Mouse (Mus musculus) limb, embryonic 11.5 days (tissue): ENCODE data around the gene Gm12789. TPM values are rescaled to one million over a fixed set of nuclear protein-coding genes. Genes with fewer than 3 reads are reported as not detected.
"Not testable (repeated sequence)": the region's sequence is repeated elsewhere in the genome, so short reads cannot be mapped to it uniquely, and the experiment has no call there.

Experiments used
- ATAC-seq: fragments of 200-750 bp; cut with Nextera tagmentation; 2 replicates; pipeline ENCODE4 v1.8.0; 2017; ENCODE audit warnings: low read depth; ENCODE audit not compliant: insufficient number of reproducible peaks, low FRiP score, low TSS enrichment
- DNase-seq: peaks from one replicate; pipeline ENCODE4 v3.0.0-alpha.2; 2015; ENCODE audit warnings: low spot score
- H3K27ac ChIP-seq: fragments of 300-500 bp; sonication (generic); replicated peaks from 2 replicates; pipeline ENCODE4 v1.5.1; 2014; ENCODE audit warnings: low read depth, mild to moderate bottlenecking, low read length
- H3K27me3 ChIP-seq: fragments of 300-500 bp; sonication (generic); 2 replicates; pipeline ENCODE4 v1.6.1; 2014; ENCODE audit warnings: mild to moderate bottlenecking, low read length, mixed read lengths; ENCODE audit not compliant: control insufficient read depth, insufficient read depth
- H3K36me3 ChIP-seq: fragments of 300-500 bp; sonication (generic); 2 replicates; pipeline ENCODE4 v1.6.1; 2014; ENCODE audit warnings: mild to moderate bottlenecking, low read length, moderate library complexity, mixed read lengths; ENCODE audit not compliant: control insufficient read depth, insufficient read depth
- H3K4me1 ChIP-seq: fragments of 300-500 bp; sonication (generic); 2 replicates; pipeline ENCODE4 v1.6.1; 2014; ENCODE audit warnings: low read length, mixed read lengths; ENCODE audit not compliant: control insufficient read depth, insufficient read depth
- H3K4me2 ChIP-seq: fragments of 300-500 bp; sonication (generic); 2 replicates; pipeline ENCODE4 v1.6.1; 2014; ENCODE audit warnings: low read depth, mild to moderate bottlenecking, moderate library complexity; ENCODE audit not compliant: severe bottlenecking
- H3K4me3 ChIP-seq: fragments of 300-500 bp; sonication (generic); 2 replicates; pipeline ENCODE4 v1.5.1; 2014; ENCODE audit warnings: low read depth, low read length
- H3K9ac ChIP-seq: fragments of 300-500 bp; sonication (generic); 2 replicates; pipeline ENCODE4 v1.6.1; 2014; ENCODE audit warnings: mild to moderate bottlenecking, low read length
- H3K9me3 ChIP-seq: fragments of 300-500 bp; sonication (generic); 2 replicates; pipeline ENCODE4 v1.6.1; 2016; ENCODE audit warnings: low read length; ENCODE audit not compliant: control insufficient read depth
- WGBS: fragments of 180-500 bp; shearing (Covaris S2); extraction: QIAGEN DNeasy Blood & Tissue Kit; methylation state at CpG from one replicate; pipeline ENCODE4 v1.1.7; 2014; 5-methylcytosine and 5-hydroxymethylcytosine counted together
- polyA plus RNA-seq: library from polyadenylated mRNA; unstranded; fragments of >200 nt; fragmentation: Nextera tagmentation; extraction: Ambion mirVana; gene quantifications from 2 replicates; pipeline ENCODE4 v1.2.1, GENCODE M21; 2014

Gene Gm12789
- not detected in 2 replicates for polyA plus RNA-seq

DNA sequence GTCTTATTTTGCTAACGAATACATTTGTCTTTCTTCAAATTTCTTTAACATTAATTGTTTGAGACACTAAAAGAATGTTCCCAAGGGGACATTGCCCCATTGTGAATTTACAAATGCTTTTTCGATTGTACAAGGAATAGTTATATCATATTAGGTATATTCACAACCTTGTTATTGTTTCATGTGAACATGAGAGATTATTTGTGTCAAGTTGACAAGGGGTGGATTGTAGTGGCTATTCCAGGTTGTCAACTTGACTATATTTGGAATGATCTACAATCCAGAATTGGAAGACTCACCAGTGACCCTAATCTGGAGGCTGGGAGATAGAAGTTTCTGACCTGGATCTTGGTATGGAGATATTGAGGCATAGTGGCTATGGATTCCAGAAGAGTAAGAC lies at the start of gene Gm12789:
Gene Gm12789, plus strand, starts transcription at position 301 of the 400 bp plus-strand sequence.
- 92% methylated on average over 2 of the region's 2 CpGs for WGBS
- H3K4me3 ChIP-seq, H3K9me3 ChIP-seq, H3K27me3 ChIP-seq, DNase-seq, H3K9ac ChIP-seq, H3K27ac ChIP-seq, ATAC-seq, H3K4me2 ChIP-seq, H3K4me1 ChIP-seq, H3K36me3 ChIP-seq: not testable (repeated sequence)

DNA sequence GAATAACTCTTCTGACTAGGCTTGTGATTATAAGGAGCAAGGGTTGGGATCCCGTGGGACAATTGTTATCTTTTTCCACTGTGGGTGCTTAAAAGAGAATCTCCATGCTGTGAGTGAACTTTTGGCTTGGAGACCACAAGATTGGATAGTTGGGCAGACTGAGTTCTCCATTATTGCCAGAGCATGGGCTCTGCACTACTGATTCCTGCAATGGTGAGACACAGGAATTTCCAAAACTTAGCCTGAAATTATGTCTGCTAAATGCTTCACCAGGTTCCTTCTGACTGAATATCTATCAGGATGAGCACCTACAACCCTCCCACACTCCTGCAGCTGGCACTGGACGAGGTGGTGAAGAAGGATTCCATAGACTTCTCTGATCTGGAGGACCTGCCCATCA lies 46.3 kb upstream of the Gm12789 start, which contains the start of gene Gm12794:
Gene Gm12794, plus strand, starts transcription at position 301 of the 400 bp plus-strand sequence.
- not testable (repeated sequence) for H3K4me2 ChIP-seq, H3K9ac ChIP-seq, ATAC-seq, H3K27me3 ChIP-seq, H3K36me3 ChIP-seq, H3K9me3 ChIP-seq, H3K27ac ChIP-seq, H3K4me3 ChIP-seq, H3K4me1 ChIP-seq, DNase-seq
- WGBS = 90% methylated on average over 2 of the region's 2 CpGs

DNA sequence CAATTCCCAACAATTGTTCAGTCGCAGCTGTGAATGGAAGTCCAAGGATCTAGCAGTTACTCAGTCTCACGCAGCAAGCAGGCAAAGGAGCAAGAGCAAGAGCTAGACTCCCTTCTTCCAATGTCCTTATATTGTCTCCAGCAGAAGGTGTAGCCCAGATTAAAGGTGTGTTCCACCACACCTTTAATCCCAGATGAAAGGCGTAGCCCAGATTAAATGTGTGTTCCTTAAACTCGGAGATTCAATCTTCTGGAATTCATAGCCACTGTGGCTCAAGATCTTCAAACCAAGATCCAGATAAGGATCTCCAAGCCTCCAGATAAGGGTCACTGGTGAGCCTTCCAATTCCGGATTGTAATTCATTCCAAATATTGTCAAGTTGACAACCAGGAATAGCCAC lies 5.5 kb upstream of the Gm12789 start, which contains the start of gene Gm12790:
Gene Gm12790, minus strand, starts transcription at position 101 of the 400 bp plus-strand sequence.
- not testable (repeated sequence) for H3K27ac ChIP-seq, H3K4me2 ChIP-seq, H3K4me1 ChIP-seq, H3K36me3 ChIP-seq, H3K27me3 ChIP-seq, H3K9me3 ChIP-seq, H3K4me3 ChIP-seq, ATAC-seq, DNase-seq, H3K9ac ChIP-seq
- 89% methylated on average over 1 of the region's 5 CpGs for WGBS

DNA sequence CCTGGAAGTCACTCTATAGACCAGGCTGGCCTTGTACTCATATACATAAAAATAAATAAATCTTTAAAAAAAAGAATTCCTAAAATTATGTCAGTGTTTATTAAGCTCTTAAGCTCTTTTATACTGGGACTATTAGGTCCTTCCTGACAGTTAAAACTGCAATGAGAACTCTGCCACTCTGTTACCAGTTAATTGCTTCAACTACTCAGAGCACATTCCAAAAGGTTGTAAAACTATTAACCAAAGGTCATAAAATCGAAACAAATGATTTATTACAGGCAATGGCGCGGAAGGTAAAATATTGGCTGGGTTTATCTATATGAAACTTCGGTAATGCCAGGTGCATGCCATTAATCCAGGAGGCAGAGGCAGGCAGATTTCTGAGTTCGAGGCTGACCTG lies 748 bp upstream of the Gm12789 start:
- WGBS = 61% methylated on average over 5 of the region's 5 CpGs
- ATAC-seq (no peak), DNase-seq (no peak)
- no peaks in the 10 kb centered on the region for H3K9me3 ChIP-seq
- no peak overlapping the region for H3K9ac ChIP-seq
- H3K4me2 ChIP-seq = no peak overlapping the region
- no peaks in the 10 kb centered on the region for H3K27me3 ChIP-seq
- no peaks in the 10 kb centered on the region for H3K4me1 ChIP-seq
- H3K4me3 ChIP-seq = no peak overlapping the region
- no peak overlapping the region for H3K27ac ChIP-seq
- H3K36me3 ChIP-seq = no peaks in the 10 kb centered on the region

DNA sequence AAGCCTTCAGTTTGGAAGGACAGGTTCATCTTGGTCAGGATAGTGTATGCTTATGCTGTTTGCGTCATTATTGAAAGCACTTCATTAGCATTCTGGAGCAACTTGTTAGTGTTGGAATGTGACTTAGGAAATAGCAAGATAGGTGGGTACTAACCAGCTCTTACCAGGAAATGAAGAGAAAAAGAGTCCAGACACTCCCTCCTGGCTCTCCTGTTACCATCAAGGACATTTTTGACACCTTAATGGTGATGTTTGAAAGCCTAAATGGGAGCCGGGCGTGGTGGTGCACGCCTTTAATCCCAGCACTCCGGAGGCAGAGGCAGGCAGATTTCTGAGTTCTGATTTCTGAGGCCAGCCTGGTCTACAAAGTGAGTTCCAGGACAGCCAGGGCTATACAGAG lies 11.0 kb downstream of the Gm12789 start:
- WGBS = 89% methylated on average over 5 of the region's 5 CpGs
- no peak overlapping the region for H3K4me2 ChIP-seq
- DNase-seq = no peak

DNA sequence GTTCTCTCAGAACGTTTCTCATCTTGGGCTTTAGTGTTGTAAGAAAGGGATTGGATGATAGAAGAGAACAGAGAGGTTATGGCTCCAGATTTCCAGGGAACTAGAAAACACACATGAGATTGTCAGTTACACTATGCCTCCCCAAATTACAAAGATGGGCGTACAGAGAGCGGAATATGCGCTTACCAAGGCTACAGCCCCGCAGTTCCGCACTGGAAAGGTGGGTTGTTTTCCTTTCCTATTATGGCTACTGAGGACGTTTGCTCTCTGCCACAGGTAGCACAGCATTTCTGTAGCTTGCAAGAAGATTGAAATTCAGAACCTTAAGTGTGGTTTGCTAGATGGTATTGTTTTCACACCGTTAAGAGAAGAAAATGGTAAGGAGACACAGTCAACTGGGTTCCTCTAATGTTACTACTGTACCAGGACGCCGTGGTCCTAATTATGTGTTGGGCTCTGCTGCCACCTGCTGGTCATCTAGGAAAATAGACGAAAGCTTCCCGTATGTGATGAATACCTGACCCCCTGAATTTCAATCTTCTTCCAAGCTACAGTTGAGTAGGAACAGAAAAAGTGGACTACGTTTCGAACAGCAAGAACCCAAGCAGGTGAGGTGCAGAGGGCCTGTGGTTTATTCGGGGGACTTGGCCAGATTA lies 12.0 kb downstream of the Gm12789 start:
- no peaks in the 10 kb centered on the region for H3K27me3 ChIP-seq
- H3K4me2 ChIP-seq = no peak overlapping the region
- WGBS = 42% methylated on average over 15 of the region's 15 CpGs
- DNase-seq = peak; percentile 88
- no peaks in the 10 kb centered on the region for H3K36me3 ChIP-seq
- H3K4me3 ChIP-seq = no peak overlapping the region
- no peaks in the 10 kb centered on the region for H3K4me1 ChIP-seq
- no peak overlapping the region for H3K9ac ChIP-seq
- no peaks in the 10 kb centered on the region for H3K9me3 ChIP-seq
- peak; percentile 65; the same call in 1 of the 2 replicates for ATAC-seq
- H3K27ac ChIP-seq = no peak overlapping the region

More for the DNA sequence above, 11.0 kb downstream of the Gm12789 start:
- no peak overlapping the region for H3K27ac ChIP-seq
- no peaks in the 10 kb centered on the region for H3K4me1 ChIP-seq
- no peaks in the 10 kb centered on the region for H3K36me3 ChIP-seq
- no peak overlapping the region for H3K4me3 ChIP-seq
- no peak for ATAC-seq
- H3K9ac ChIP-seq = no peak overlapping the region
- H3K9me3 ChIP-seq = no peaks in the 10 kb centered on the region
- no peaks in the 10 kb centered on the region for H3K27me3 ChIP-seq

DNA sequence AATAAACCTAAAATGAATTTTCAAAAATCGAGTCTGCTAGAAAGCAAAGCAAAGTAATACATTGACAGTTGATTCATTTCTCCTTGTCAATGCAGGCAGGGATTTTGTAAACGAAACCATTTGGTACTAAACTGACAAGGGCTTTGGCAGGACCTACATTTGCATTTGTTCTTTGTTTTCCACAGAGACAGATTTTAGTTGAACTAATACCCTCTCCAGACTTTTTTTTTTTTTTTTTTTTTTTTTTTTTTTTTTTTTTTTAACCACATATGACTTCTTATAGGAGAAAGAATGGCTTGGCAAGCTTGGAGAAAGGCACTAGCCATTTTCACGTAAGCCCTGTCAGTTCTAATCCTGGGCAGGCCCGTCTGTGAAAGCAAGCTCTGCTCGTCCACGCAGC lies 40.2 kb downstream of the Gm12789 start:
- DNase-seq (no peak), ATAC-seq (no peak)
- Histone ChIP-seq H3K4me3 (no peak overlapping the region), H3K27me3 (no peaks in the 10 kb centered on the region), H3K9me3 (no peaks in the 10 kb centered on the region), H3K27ac (no peak overlapping the region), H3K36me3 (no peaks in the 10 kb centered on the region), H3K9ac (no peak overlapping the region), H3K4me1 (no peaks in the 10 kb centered on the region), H3K4me2 (no peak overlapping the region)
- 86% methylated on average over 6 of the region's 6 CpGs for WGBS
